Mouse (Mus musculus) forebrain, embryonic 15.5 days (tissue): Measurements from ENCODE around the gene Glrx. TPM values are rescaled to one million over a fixed set of nuclear protein-coding genes. Genes with fewer than 3 reads are reported as not detected.
"Not testable (repeated sequence)": the region's sequence is repeated elsewhere in the genome, so short reads cannot be mapped to it uniquely, and the experiment has no call there.

ENCODE experiments used
- ATAC-seq: fragments of 200-750 bp; cut with Nextera tagmentation; replicated peaks from 2 replicates; pipeline ENCODE4 v1.8.0; 2017; ENCODE audit warnings: mild to moderate bottlenecking, moderate TSS enrichment, moderate library complexity
- H3K27ac ChIP-seq: fragments of 300-500 bp; sonication (generic); replicated peaks from 2 replicates; pipeline ENCODE4 v1.5.1; 2015; ENCODE audit warnings: mild to moderate bottlenecking, inconsistent platforms
- H3K27me3 ChIP-seq: fragments of 300-500 bp; sonication (generic); 2 replicates; pipeline ENCODE4 v1.6.1; 2015; ENCODE audit warnings: inconsistent platforms
- H3K36me3 ChIP-seq: fragments of 300-500 bp; sonication (generic); 2 replicates; pipeline ENCODE4 v1.6.1; 2015; ENCODE audit warnings: mild to moderate bottlenecking, inconsistent platforms
- H3K4me1 ChIP-seq: fragments of 300-500 bp; sonication (generic); 2 replicates; pipeline ENCODE4 v1.6.1; 2015; ENCODE audit warnings: inconsistent platforms
- H3K4me2 ChIP-seq: fragments of 300-500 bp; sonication (generic); replicated peaks from 2 replicates; pipeline ENCODE4 v1.6.1; 2015; ENCODE audit warnings: mild to moderate bottlenecking, inconsistent platforms
- H3K4me3 ChIP-seq: fragments of 300-500 bp; sonication (generic); 2 replicates; pipeline ENCODE4 v1.5.1; 2015; ENCODE audit warnings: mild to moderate bottlenecking, inconsistent platforms
- H3K9ac ChIP-seq: fragments of 300-500 bp; sonication (generic); replicated peaks from 2 replicates; pipeline ENCODE4 v1.6.1; 2015; ENCODE audit warnings: mild to moderate bottlenecking, inconsistent platforms
- H3K9me3 ChIP-seq: fragments of 300-500 bp; sonication (generic); 2 replicates; pipeline ENCODE4 v1.6.1; 2016; ENCODE audit warnings: inconsistent platforms
- WGBS: fragments of 180-500 bp; shearing (Covaris S2); methylation state at CpG from one replicate; pipeline ENCODE4 v1.1.7; 2015; ENCODE audit warnings: mixed read lengths; 5-methylcytosine and 5-hydroxymethylcytosine counted together
- polyA plus RNA-seq: library from polyadenylated mRNA; unstranded; fragments of >200 nt; fragmentation: Nextera tagmentation; extraction: Ambion mirVana; gene quantifications from 2 replicates; pipeline ENCODE4 v1.2.1, GENCODE M21; 2015

The Glrx gene
- polyA plus RNA-seq, 1 experiment from 2014 or later, result 31.5 TPM

- ATAC-seq, result no peak
- Histone ChIP-seq H3K9me3 (no peaks in the 10 kb centered on the region), H3K4me2 (no peak overlapping the region), H3K36me3 (peaks cover 25% of the 10 kb centered on the region), H3K4me3 (no peak overlapping the region), H3K9ac (no peak overlapping the region), H3K27ac (no peak overlapping the region), H3K27me3 (no peaks in the 10 kb centered on the region), H3K4me1 (no peaks in the 10 kb centered on the region)
- 88% methylated on average over 2 of the region's 2 CpGs for WGBS
Measured at GRCm38 (mm10) chr13:75867876-75868275, 28.2 kb downstream of the Glrx start.

DNA sequence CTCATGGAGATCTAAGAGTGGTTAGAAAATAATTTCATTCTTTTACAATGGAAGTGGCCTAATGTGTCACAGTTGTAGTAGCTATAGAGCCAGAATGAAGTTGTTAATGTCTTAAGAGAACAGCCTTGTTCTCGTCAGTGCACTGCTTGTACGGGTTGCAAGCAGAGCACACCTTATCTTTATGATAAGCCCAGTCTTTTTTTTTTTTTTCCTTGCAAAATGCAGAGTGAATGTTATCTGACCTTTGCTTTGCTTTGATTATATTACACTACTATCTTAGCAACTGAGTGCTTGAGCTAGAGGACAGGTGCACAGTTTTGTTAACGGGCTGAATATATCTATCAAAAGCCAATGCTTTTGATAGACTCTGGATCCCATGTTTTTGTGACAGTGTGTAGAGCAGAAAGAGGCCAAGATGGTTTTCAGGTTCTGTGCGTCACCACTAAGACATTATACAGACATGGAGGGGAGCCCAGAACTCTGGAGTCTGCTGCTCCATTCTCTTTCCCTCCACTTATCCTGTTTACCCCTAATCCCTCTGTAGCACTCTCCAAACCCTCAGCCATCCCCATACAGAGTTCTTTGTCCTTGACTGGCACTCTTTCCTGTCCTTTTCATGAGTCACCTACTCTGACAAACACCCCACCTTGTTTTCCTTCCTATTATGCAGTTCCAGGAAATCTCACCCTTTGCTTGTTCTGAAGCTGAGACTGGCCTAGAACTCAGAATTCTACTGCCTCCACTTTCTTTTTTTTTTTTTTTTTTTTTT, 35.1 kb downstream of the Glrx start:
- Histone ChIP-seq H3K27me3 (no peaks in the 10 kb centered on the region), H3K4me3 (no peak overlapping the region), H3K4me1 (no peaks in the 10 kb centered on the region), H3K27ac (no peak overlapping the region), H3K36me3 (peaks cover 32% of the 10 kb centered on the region), H3K9ac (no peak overlapping the region), H3K4me2 (no peak overlapping the region), H3K9me3 (no peaks in the 10 kb centered on the region)
- 87% methylated on average over 4 of the region's 4 CpGs for WGBS
- no peak for ATAC-seq

GRCm38 (mm10) chr13:75876188-75876587, 36.5 kb downstream of the Glrx start:
- not testable (repeated sequence) for H3K4me2 ChIP-seq, H3K27me3 ChIP-seq, H3K4me1 ChIP-seq, H3K27ac ChIP-seq, H3K4me3 ChIP-seq, ATAC-seq, H3K9me3 ChIP-seq, H3K9ac ChIP-seq
- WGBS, result 70% methylated on average over 5 of the region's 7 CpGs
- peaks cover 29% of the 10 kb centered on the region for H3K36me3 ChIP-seq

DNA sequence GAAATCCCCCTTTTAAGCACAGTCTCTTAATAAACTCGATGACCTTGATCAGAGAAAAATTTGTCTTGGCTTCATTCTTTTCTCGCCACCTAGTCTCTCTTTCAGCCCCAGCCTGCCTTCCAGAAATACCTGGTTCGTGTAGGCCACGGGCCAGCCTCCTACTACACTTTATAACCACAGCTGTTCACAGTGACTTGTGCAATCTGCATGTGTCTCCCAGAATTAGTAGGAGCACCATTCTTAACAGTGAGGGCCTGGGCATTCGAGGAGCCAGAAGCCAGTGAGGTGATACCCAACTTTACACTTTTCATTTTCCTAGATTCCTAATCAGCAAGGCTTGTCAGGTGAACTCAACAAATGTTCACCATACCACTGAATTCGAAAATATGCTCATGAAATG, 36.9 kb downstream of the Glrx start:
- Histone ChIP-seq H3K36me3 (peaks cover 26% of the 10 kb centered on the region), H3K9ac (no peak overlapping the region), H3K27me3 (no peaks in the 10 kb centered on the region), H3K27ac (no peak overlapping the region), H3K4me2 (no peak overlapping the region), H3K9me3 (no peaks in the 10 kb centered on the region), H3K4me3 (no peak overlapping the region), H3K4me1 (0 out of 2 replicates have a peak, but pooled peaks cover 5% of the 10 kb centered on the region)
- no peak for ATAC-seq
- 85% methylated on average over 6 of the region's 6 CpGs for WGBS

- Histone ChIP-seq H3K27me3 (no peaks in the 10 kb centered on the region), H3K9ac (no peak overlapping the region), H3K36me3 (peaks cover 18% of the 10 kb centered on the region), H3K4me3 (no peak overlapping the region), H3K27ac (no peak overlapping the region), H3K4me1 (0 out of 2 replicates have a peak, but pooled peaks cover 5% of the 10 kb centered on the region), H3K9me3 (no peaks in the 10 kb centered on the region), H3K4me2 (no peak overlapping the region)
- 0 out of 2 replicates have a peak, but pooled peaks have one; percentile 55 for ATAC-seq
Measured at GRCm38 (mm10) chr13:75877907-75878306, 38.2 kb downstream of the Glrx start.

DNA sequence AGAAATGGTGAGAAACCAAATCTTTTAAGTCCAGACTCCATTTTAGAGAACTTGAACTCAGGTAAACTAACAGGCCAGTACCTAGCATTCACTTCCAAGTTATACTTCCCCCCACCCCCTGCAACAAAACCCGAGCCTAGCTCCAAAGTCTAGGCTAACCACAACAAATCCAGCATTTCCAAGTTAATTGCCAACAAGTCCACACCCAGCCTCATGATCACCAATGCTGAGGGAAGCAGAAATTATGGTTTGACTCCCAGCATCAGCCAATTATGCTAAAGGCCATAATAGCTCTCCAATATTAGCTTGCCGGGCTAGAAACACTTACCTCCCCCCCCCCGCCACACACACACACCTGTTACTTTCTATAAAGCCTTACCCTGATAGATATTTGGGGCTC, 40.1 kb downstream of the Glrx start:
- Histone ChIP-seq H3K4me1 (0 out of 2 replicates have a peak, but pooled peaks cover 5% of the 10 kb centered on the region), H3K27me3 (no peaks in the 10 kb centered on the region), H3K9me3 (no peaks in the 10 kb centered on the region), H3K4me3 (no peak overlapping the region), H3K36me3 (peaks cover 14% of the 10 kb centered on the region), H3K4me2 (no peak overlapping the region), H3K9ac (no peak overlapping the region), H3K27ac (no peak overlapping the region)
- no peak for ATAC-seq
- 81% methylated on average over 3 of the region's 3 CpGs for WGBS

DNA sequence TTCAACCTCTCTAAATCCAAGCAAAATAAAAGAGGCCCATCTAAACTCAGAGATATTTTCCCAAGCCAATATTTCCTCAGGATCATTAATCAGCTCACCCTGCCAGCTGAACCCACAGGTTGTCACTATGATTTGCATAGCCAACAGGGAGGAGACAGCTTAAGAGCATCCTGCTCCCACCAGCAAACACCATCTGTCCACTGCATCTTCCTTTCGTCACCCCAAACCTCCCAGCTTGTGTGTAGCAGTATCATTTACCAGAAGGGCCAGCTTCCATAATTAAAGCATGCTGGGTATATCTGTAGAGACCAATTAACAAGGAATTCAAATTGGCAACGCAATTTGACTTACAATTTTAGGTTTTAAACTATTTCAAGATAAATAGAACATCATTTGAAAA, 40.8 kb downstream of the Glrx start:
- Histone ChIP-seq H3K4me2 (no peak overlapping the region), H3K27ac (no peak overlapping the region), H3K9me3 (no peaks in the 10 kb centered on the region), H3K27me3 (no peaks in the 10 kb centered on the region), H3K36me3 (peaks cover 12% of the 10 kb centered on the region), H3K4me3 (no peak overlapping the region), H3K4me1 (0 out of 2 replicates have a peak, but pooled peaks cover 5% of the 10 kb centered on the region), H3K9ac (no peak overlapping the region)
- ATAC-seq, result peak; percentile 70
- 56% methylated on average over 2 of the region's 2 CpGs for WGBS

DNA sequence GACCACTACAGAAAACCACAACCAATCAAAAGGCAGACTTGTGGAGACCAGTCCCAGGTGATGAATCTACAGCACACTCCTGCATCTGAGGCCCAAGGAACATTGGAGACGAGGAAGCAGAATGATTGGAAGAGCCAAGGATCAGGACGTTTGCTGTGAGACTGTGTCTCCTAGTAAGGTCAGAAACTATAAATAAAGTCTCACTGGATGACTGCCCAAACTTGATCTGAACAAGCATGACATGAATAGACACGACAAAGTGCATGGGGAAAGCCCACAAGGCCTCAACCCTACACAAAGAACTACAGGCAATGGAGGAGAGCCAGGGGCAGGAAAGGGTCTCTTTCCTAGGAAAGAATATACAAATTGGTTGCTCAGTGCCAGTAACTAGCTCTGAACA, 44.1 kb downstream of the Glrx start:
- H3K4me3 ChIP-seq, result no peak overlapping the region
- H3K27ac ChIP-seq, result no peak overlapping the region
- H3K36me3 ChIP-seq, result peaks cover 10% of the 10 kb centered on the region
- 81% methylated on average over 3 of the region's 3 CpGs for WGBS
- 0 out of 2 replicates have a peak, but pooled peaks cover 5% of the 10 kb centered on the region for H3K4me1 ChIP-seq
- no peak overlapping the region for H3K4me2 ChIP-seq
- H3K9me3 ChIP-seq, result no peaks in the 10 kb centered on the region
- ATAC-seq, result no peak
- no peaks in the 10 kb centered on the region for H3K27me3 ChIP-seq
- H3K9ac ChIP-seq, result no peak overlapping the region

DNA sequence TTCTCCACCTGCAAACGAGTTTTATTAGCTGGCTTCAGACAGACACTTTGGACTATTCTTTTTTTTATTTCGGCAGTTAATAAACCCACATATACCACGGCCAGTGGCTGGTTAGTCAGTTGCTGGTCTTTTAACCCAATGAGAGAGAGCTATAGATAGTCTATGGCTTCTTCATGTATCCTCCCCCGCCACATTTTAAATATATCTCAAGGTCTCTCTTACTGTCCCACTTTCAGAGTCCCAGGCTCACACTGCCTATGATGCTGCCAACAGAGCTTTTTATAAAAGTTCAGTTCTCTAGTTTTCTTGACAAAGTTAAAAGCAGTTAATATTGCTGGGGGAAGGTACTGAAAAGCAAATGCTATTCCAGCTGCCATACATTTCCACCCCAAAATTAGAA, 52.2 kb downstream of the Glrx start:
- no peak for ATAC-seq
- Histone ChIP-seq H3K9ac (no peak overlapping the region), H3K9me3 (no peaks in the 10 kb centered on the region), H3K4me3 (no peak overlapping the region), H3K4me1 (no peaks in the 10 kb centered on the region), H3K27ac (no peak overlapping the region), H3K4me2 (no peak overlapping the region), H3K36me3 (0 out of 2 replicates have a peak, but pooled peaks cover 3% of the 10 kb centered on the region), H3K27me3 (no peaks in the 10 kb centered on the region)
- 94% methylated on average over 4 of the region's 4 CpGs for WGBS

GRCm38 (mm10) chr13:75892291-75892690, 52.6 kb downstream of the Glrx start:
- H3K9me3 ChIP-seq, result no peaks in the 10 kb centered on the region
- H3K4me2 ChIP-seq, result no peak overlapping the region
- WGBS, result 87% methylated on average over 3 of the region's 3 CpGs
- H3K4me1 ChIP-seq, result no peaks in the 10 kb centered on the region
- no peaks in the 10 kb centered on the region for H3K27me3 ChIP-seq
- H3K36me3 ChIP-seq, result 0 out of 2 replicates have a peak, but pooled peaks cover 3% of the 10 kb centered on the region
- H3K4me3 ChIP-seq, result no peak overlapping the region
- no peak overlapping the region for H3K9ac ChIP-seq
- ATAC-seq, result no peak
- H3K27ac ChIP-seq, result no peak overlapping the region

- Histone ChIP-seq H3K4me1 (no peaks in the 10 kb centered on the region), H3K4me3 (no peak overlapping the region), H3K9ac (no peak overlapping the region), H3K36me3 (0 out of 2 replicates have a peak, but pooled peaks cover 3% of the 10 kb centered on the region), H3K27ac (no peak overlapping the region), H3K27me3 (no peaks in the 10 kb centered on the region), H3K4me2 (no peak overlapping the region), H3K9me3 (no peaks in the 10 kb centered on the region)
- ATAC-seq, result no peak
- WGBS, result 90% methylated on average over 6 of the region's 6 CpGs
Measured at GRCm38 (mm10) chr13:75892876-75893275, 53.2 kb downstream of the Glrx start.
